Mouse (Mus musculus): Measurements from ENCODE around the gene Uaca. TPM values are rescaled to one million over a fixed set of nuclear protein-coding genes. Genes with fewer than 3 reads are reported as not detected.

The Uaca gene
- total and polyA plus RNA-seq, 3 experiments, result 0.33 TPM; not detected in 2

GRCm38 (mm10) chr9:60899201-60899600, 104.9 kb downstream of the Uaca start:
- TF ChIP-seq POLR2AphosphoS5 (IDR thresholded peaks at IDR 0.05; ENCODE audit: insufficient replicate concordance, low read depth, low read length) (no peak), GATA1 (IDR thresholded peaks at IDR 0.05; ENCODE audit: borderline replicate concordance, low read length) (no peak), GATA2 (IDR thresholded peaks at IDR 0.05; ENCODE audit: borderline replicate concordance, low read depth, low read length) (no peak), TAL1 (conservative IDR thresholded peaks at IDR 0.05; ENCODE audit: low read depth, low read length) (no peak), CTCF (IDR thresholded peaks at IDR 0.05; ENCODE audit: low read depth, low read length) (no peak)
- H3K27me3 ChIP-seq (ENCODE audit: insufficient read depth, low read length), result no peaks in the 10 kb centered on the region
- no peaks in the 10 kb centered on the region for H3K9me3 ChIP-seq (replicated peaks)
- no peak for DNase-seq (ENCODE audit: low spot score)
- H3K4me3 ChIP-seq (ENCODE audit: low read depth, low read length), result no peak overlapping the region
- H3K36me3 ChIP-seq (replicated peaks), result no peaks in the 10 kb centered on the region
- ATAC-seq (ENCODE audit: extremely low read depth, insufficient number of reproducible peaks, low FRiP score, poor library complexity, severe bottlenecking), result no peak
- no peaks in the 10 kb centered on the region for H3K4me1 ChIP-seq (ENCODE audit: insufficient read depth, low read depth, low read length)

DNA sequence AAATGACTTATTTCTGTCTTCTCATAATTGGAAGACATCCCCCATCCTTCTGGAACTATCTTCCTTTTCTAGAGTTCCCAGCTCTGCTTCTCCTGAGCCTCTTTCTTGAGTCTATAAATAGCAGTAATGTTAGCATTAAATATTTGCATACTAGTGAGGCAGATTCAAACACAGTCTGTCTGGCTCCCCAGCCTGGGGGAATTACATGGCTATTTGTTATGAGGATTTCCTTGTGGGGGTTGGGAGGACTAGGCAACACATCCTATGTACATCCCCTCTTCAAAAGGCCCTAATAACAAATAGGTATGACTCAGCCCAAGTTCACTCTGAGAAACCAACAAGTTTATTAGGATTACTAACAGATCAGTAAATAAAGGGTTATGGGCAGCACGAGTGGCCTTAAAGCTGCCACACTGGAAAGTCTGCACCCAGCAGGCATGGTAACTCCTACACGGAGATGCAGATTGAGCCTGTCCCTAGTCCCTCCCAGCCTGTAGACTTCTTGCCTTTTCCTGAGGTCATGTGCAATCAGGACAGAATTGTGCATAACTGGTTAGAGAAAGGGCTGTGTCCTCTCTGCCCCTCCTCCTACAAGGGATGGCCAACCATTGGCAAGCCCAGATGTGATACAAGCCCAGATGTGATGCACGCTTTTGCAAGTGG, 105.6 kb downstream of the Uaca start:
- ATAC-seq (ENCODE audit: extremely low read depth, insufficient number of reproducible peaks, low FRiP score, poor library complexity, severe bottlenecking) (no peak), DNase-seq (ENCODE audit: low spot score) (no peak)
- no peaks in the 10 kb centered on the region for H3K9me3 ChIP-seq (replicated peaks)
- H3K4me1 ChIP-seq (ENCODE audit: insufficient read depth, low read depth, low read length), result no peaks in the 10 kb centered on the region
- H3K36me3 ChIP-seq (replicated peaks), result no peaks in the 10 kb centered on the region
- TF ChIP-seq GATA1 (IDR thresholded peaks at IDR 0.05; ENCODE audit: borderline replicate concordance, low read length) (no peak), GATA2 (IDR thresholded peaks at IDR 0.05; ENCODE audit: borderline replicate concordance, low read depth, low read length) (no peak)
- no peaks in the 10 kb centered on the region for H3K27me3 ChIP-seq (ENCODE audit: insufficient read depth, low read length)
- no peak overlapping the region for H3K4me3 ChIP-seq (ENCODE audit: low read depth, low read length)

DNA sequence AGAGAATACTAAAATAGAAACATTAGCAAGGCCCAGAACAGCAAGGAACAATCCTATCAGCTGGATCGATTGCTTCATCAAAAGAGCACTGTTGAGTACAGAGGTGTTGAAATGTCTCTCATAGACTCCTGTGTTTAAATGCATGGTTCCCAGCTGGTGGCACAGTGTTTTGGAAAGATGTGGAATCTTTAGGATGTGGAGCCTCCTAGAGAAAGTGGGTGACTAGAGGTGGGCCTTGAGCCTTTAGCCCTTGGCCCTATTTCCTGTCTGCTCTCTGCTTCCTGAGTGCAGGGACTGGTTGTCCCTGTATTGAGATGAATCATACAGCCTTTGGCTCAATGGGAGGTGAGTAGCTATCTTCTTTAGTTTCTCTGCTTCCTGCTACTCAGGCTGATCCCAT, 117.9 kb downstream of the Uaca start:
- Histone ChIP-seq H3K9me3 (replicated peaks) (no peaks in the 10 kb centered on the region), H3K27me3 (ENCODE audit: insufficient read depth, low read length) (no peaks in the 10 kb centered on the region), H3K4me1 (ENCODE audit: insufficient read depth, low read depth, low read length) (no peaks in the 10 kb centered on the region), H3K4me3 (ENCODE audit: low read depth, low read length) (no peak overlapping the region), H3K36me3 (replicated peaks) (no peaks in the 10 kb centered on the region)
- no peak for TF ChIP-seq POLR2AphosphoS5 (IDR thresholded peaks at IDR 0.05; ENCODE audit: insufficient replicate concordance, low read depth, low read length)
- no peak for TF ChIP-seq GATA2 (IDR thresholded peaks at IDR 0.05; ENCODE audit: borderline replicate concordance, low read depth, low read length)
- no peak for TF ChIP-seq GATA1 (IDR thresholded peaks at IDR 0.05; ENCODE audit: borderline replicate concordance, low read length)
- TF ChIP-seq TAL1 (conservative IDR thresholded peaks at IDR 0.05; ENCODE audit: low read depth, low read length), result no peak
- TF ChIP-seq CTCF (IDR thresholded peaks at IDR 0.05; ENCODE audit: low read depth, low read length), result no peak
- no peak for ATAC-seq (ENCODE audit: extremely low read depth, insufficient number of reproducible peaks, low FRiP score, poor library complexity, severe bottlenecking)
- no peak for DNase-seq (ENCODE audit: low spot score)

GRCm38 (mm10) chr9:60913626-60914025, 119.3 kb downstream of the Uaca start:
- no peak overlapping the region for H3K4me3 ChIP-seq (ENCODE audit: low read depth, low read length)
- H3K27me3 ChIP-seq (ENCODE audit: insufficient read depth, low read length), result no peaks in the 10 kb centered on the region
- DNase-seq (ENCODE audit: low spot score), result no peak
- H3K4me1 ChIP-seq (ENCODE audit: insufficient read depth, low read depth, low read length), result no peaks in the 10 kb centered on the region
- H3K36me3 ChIP-seq (replicated peaks), result no peaks in the 10 kb centered on the region
- no peaks in the 10 kb centered on the region for H3K9me3 ChIP-seq (replicated peaks)
- ATAC-seq (ENCODE audit: extremely low read depth, insufficient number of reproducible peaks, low FRiP score, poor library complexity, severe bottlenecking), result no peak
- TF ChIP-seq GATA2 (IDR thresholded peaks at IDR 0.05; ENCODE audit: borderline replicate concordance, low read depth, low read length) (no peak), POLR2AphosphoS5 (IDR thresholded peaks at IDR 0.05; ENCODE audit: insufficient replicate concordance, low read depth, low read length) (no peak), TAL1 (conservative IDR thresholded peaks at IDR 0.05; ENCODE audit: low read depth, low read length) (no peak), CTCF (IDR thresholded peaks at IDR 0.05; ENCODE audit: low read depth, low read length) (no peak), GATA1 (IDR thresholded peaks at IDR 0.05; ENCODE audit: borderline replicate concordance, low read length) (no peak)

- DNase-seq (ENCODE audit: low spot score) (no peak), ATAC-seq (ENCODE audit: extremely low read depth, insufficient number of reproducible peaks, low FRiP score, poor library complexity, severe bottlenecking) (no peak)
- Histone ChIP-seq H3K4me3 (ENCODE audit: low read depth, low read length) (no peak overlapping the region), H3K4me1 (ENCODE audit: insufficient read depth, low read depth, low read length) (no peaks in the 10 kb centered on the region), H3K36me3 (replicated peaks) (no peaks in the 10 kb centered on the region), H3K9me3 (replicated peaks) (no peaks in the 10 kb centered on the region), H3K27me3 (ENCODE audit: insufficient read depth, low read length) (peaks cover 6% of the 10 kb centered on the region)
- TF ChIP-seq TAL1 (conservative IDR thresholded peaks at IDR 0.05; ENCODE audit: low read depth, low read length) (no peak), GATA2 (IDR thresholded peaks at IDR 0.05; ENCODE audit: borderline replicate concordance, low read depth, low read length) (no peak), CTCF (IDR thresholded peaks at IDR 0.05; ENCODE audit: low read depth, low read length) (no peak), GATA1 (IDR thresholded peaks at IDR 0.05; ENCODE audit: borderline replicate concordance, low read length) (no peak), POLR2AphosphoS5 (IDR thresholded peaks at IDR 0.05; ENCODE audit: insufficient replicate concordance, low read depth, low read length) (no peak)
Observed at GRCm38 (mm10) chr9:60919936-60920672, 125.8 kb downstream of the Uaca start.

GRCm38 (mm10) chr9:60920673-60921062, 126.3 kb downstream of the Uaca start:
- no peak for TF ChIP-seq GATA1 (IDR thresholded peaks at IDR 0.05; ENCODE audit: borderline replicate concordance, low read length)
- TF ChIP-seq TAL1 (conservative IDR thresholded peaks at IDR 0.05; ENCODE audit: low read depth, low read length), result no peak
- no peak for TF ChIP-seq POLR2AphosphoS5 (IDR thresholded peaks at IDR 0.05; ENCODE audit: insufficient replicate concordance, low read depth, low read length)
- TF ChIP-seq GATA2 (IDR thresholded peaks at IDR 0.05; ENCODE audit: borderline replicate concordance, low read depth, low read length), result no peak
- ATAC-seq (ENCODE audit: extremely low read depth, insufficient number of reproducible peaks, low FRiP score, poor library complexity, severe bottlenecking), result no peak
- no peak for DNase-seq (ENCODE audit: low spot score)

More at GRCm38 (mm10) chr9:60920673-60921062, 126.3 kb downstream of the Uaca start:
- no peak overlapping the region for H3K4me3 ChIP-seq (ENCODE audit: low read depth, low read length)
- H3K36me3 ChIP-seq (replicated peaks), result no peaks in the 10 kb centered on the region
- H3K4me1 ChIP-seq (ENCODE audit: insufficient read depth, low read depth, low read length), result no peaks in the 10 kb centered on the region
- no peaks in the 10 kb centered on the region for H3K9me3 ChIP-seq (replicated peaks)
- peaks cover 6% of the 10 kb centered on the region for H3K27me3 ChIP-seq (ENCODE audit: insufficient read depth, low read length)
